Mouse (Mus musculus) erythroblast, adult 5-6 weeks (primary cell): Measurements from ENCODE around the gene Crygf. TPM values are rescaled to one million over a fixed set of nuclear protein-coding genes. Genes with fewer than 3 reads are reported as not detected.
"Not testable (repeated sequence)": the region's sequence is repeated elsewhere in the genome, so short reads cannot be mapped to it uniquely, and the experiment has no call there.

ENCODE experiments used
- ATAC-seq: replicated peaks from 2 replicates; pipeline ENCODE4 v1.8.0; 2016; ENCODE audit warnings: moderate number of reproducible peaks, mild to moderate bottlenecking, moderate TSS enrichment, inconsistent platforms; ENCODE audit not compliant: poor library complexity, low FRiP score, severe bottlenecking
- total RNA-seq, 2 experiments: library from RNA; stranded (forward) in 1 of 2; stranded (reverse) in 1 of 2; fragments of 150-400 nt in 1 of 2; fragments of 200-764, 138-1000 nt in 1 of 2; gene quantifications; 2 replicates each; pipeline versions ENCODE4 v1.2.3 to v1.2.4; 2015 to 2017; ENCODE audit warnings: low replicate concordance in 2 of 2

Crygf gene
- total RNA-seq (2015; ENCODE audit: low replicate concordance) (not detected in 2 replicates), total RNA-seq (2017; ENCODE audit: low replicate concordance) (not detected in 2 replicates)

DNA sequence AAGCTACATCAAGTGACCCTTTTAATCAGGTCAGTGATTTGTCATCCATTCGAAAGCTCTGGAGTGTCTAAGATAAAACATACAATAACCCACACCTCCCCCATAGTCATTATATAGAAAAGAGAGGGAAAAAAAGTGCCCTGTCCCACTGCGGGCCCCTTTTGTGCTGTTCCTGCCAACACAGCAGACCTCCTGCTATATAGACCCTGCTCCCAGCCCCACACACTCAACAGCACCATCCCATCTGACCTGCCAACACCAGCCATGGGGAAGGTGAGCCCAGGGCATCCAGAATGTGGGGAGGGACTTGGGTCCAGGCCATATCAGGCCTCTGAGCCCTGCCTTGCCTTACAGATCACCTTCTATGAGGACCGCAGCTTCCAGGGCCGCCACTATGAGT lies at the start of gene Crygf:
Crygf (plus strand) TSS at position 227 of the 400 bp plus-strand sequence.
- no peak for ATAC-seq

DNA sequence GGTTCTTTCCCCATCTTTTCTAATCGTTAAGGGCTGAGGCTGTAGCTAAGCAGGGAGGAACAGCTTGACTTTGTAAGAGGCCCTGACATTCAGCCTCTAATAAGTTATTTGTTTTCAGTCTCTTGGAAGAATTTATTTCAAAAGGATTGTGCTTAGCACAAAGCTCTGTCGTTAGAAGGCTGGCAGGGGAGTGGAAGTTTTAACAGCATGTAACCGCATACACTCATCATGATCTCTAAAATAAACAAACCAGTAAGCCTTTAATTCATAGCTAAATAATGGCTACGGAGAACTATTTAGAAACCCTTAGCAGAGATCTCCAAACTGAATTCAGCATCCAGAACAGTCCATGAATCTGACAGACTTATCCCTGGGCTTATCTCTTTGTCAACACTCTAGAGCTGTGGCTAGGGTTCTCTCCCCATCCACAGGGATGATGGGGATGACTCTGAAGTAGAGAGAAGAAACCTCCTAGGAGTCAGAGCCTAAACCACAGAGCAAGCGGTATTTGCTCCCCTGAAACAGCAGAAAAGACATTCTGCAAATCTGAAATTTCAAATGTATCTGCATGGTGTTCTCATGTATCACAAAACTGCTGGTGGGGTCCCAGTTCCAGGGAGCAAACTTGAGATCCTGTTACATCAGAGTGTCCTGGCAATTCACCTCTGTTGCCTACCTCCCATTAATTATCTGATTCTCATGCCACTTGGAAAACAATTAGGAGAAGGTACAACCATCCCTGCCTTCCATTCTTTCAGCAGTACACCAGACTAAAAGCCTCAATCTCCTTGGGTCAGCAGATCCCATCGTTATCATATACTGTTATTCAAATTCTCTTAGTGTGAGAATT lies 734 bp upstream of the Crygf start:
- no peak for ATAC-seq

DNA sequence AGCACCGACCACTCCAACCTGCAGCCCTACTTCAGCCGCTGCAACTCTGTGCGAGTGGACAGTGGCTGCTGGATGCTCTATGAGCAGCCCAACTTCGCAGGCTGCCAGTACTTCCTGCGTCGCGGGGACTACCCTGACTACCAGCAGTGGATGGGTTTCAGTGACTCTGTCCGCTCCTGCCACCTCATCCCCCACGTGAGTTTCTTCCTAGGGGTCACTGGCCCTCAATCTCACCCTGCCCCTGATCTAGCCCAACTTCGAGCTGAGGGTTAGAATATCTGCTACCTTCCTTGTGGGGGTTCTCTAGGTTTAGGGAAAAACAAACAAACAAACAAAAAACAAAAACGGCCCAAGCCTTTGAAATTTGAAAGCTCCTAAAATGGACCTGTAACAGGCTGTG lies 376 bp downstream of the Crygf start:
- not testable (repeated sequence) for ATAC-seq

DNA sequence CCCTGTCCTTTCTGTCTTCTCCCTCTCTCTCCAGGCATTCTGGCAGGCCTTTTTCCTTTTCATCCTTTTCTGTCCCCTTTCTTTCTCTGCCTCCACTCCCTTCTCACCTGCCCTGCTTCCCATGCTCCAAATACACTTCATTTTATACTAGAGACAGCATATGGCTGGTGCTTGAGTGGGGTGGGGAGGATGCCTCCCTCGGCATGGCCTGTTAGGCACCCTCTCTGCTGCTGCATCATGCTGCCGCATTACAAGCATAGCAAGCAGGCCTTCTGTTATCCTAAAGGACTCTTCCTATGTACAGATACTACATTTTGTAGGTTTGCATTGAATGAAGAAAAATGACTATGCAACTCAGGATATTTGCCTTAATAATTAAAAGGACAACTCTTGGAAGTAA lies 3.7 kb downstream of the Crygf start:
- ATAC-seq: no peak

DNA sequence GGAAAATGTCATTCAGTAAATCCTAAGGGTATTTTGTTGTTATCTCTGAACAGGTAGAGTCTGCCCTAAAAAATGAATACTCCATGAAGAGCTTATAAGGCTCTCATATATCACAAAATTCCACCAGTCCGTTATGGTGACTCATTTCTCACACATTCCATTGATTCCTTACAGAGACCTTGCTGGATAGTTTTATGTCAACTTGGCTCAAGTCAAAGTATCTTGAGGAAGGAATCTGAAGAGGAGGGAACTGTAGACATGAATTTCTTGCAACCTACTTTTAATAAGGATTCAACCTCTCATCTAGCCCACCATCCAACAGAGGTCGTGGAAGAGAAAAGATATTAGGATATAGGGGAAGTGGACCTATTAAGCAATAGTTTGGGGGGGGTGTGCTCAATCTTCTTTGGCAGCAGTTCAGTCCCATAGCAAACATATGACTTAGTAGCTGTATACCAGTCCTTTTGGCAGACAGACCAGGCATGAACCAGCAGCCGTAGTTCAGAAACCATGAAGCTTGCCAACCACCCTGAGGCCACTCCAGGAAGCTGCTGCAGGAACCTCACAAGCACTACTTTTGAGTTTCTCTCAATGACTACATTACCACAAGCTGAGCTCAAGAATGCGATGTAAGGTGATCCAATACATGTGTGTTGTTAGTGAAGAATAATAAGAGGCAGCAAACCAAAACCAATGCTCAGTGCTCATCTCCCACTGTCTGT lies 5.9 kb downstream of the Crygf start:
- no peak for ATAC-seq

Other genes with a start within 250 kb of the Crygf start
- not detected in 2 replicates for gene Map2, start 248.8 kb downstream of the Crygf start, total RNA-seq (2015; ENCODE audit: low replicate concordance)
- gene Map2, start 248.8 kb downstream of the Crygf start, total RNA-seq (2017; ENCODE audit: low replicate concordance): 0.84 TPM in 1 of 2 replicates, not detected in the other